Mouse (Mus musculus) kidney, embryonic 15.5 days (tissue): ENCODE measurements around the gene Cpm. TPM values are rescaled to one million over a fixed set of nuclear protein-coding genes. Genes with fewer than 3 reads are reported as not detected.

Experiments
- ATAC-seq: fragments of 200-750 bp; cut with Nextera tagmentation; replicated peaks from 2 replicates; pipeline ENCODE4 v1.8.0; 2017; ENCODE audit warnings: moderate TSS enrichment; ENCODE audit not compliant: low FRiP score
- H3K27ac ChIP-seq: fragments of 300-500 bp; sonication (generic); 2 replicates; pipeline ENCODE4 v1.5.1; 2015; ENCODE audit warnings: mild to moderate bottlenecking, inconsistent platforms
- H3K27me3 ChIP-seq: fragments of 300-500 bp; sonication (generic); 2 replicates; pipeline ENCODE4 v1.6.1; 2015; ENCODE audit warnings: inconsistent platforms
- H3K36me3 ChIP-seq: fragments of 300-500 bp; sonication (generic); 2 replicates; pipeline ENCODE4 v1.6.1; 2015; ENCODE audit warnings: inconsistent platforms
- H3K4me1 ChIP-seq: fragments of 300-500 bp; sonication (generic); 2 replicates; pipeline ENCODE4 v1.6.1; 2015; ENCODE audit warnings: inconsistent platforms
- H3K4me2 ChIP-seq: fragments of 300-500 bp; sonication (generic); 2 replicates; pipeline ENCODE4 v1.6.1; 2015; ENCODE audit warnings: moderate library complexity, mild to moderate bottlenecking, inconsistent platforms
- H3K4me3 ChIP-seq: fragments of 300-500 bp; sonication (generic); replicated peaks from 2 replicates; pipeline ENCODE4 v1.5.1; 2015; ENCODE audit warnings: mild to moderate bottlenecking, inconsistent platforms
- H3K9ac ChIP-seq: fragments of 300-500 bp; sonication (generic); 2 replicates; pipeline ENCODE4 v1.6.1; 2015; ENCODE audit warnings: mild to moderate bottlenecking, inconsistent platforms
- H3K9me3 ChIP-seq: fragments of 300-500 bp; sonication (generic); replicated peaks from 2 replicates; pipeline ENCODE4 v1.6.1; 2016; ENCODE audit warnings: inconsistent platforms
- WGBS: fragments of 180-500 bp; shearing (Covaris S2); methylation state at CpG from one replicate; pipeline ENCODE4 v1.1.7; 2015; ENCODE audit warnings: mixed read lengths; 5-methylcytosine and 5-hydroxymethylcytosine counted together
- polyA plus RNA-seq: library from polyadenylated mRNA; unstranded; fragments of >200 nt; fragmentation: Nextera tagmentation; extraction: Ambion mirVana; gene quantifications from 2 replicates; pipeline ENCODE4 v1.2.1, GENCODE M21; 2015

The Cpm gene
- polyA plus RNA-seq, 1 experiment from 2014 or later, result 31.5 TPM

DNA sequence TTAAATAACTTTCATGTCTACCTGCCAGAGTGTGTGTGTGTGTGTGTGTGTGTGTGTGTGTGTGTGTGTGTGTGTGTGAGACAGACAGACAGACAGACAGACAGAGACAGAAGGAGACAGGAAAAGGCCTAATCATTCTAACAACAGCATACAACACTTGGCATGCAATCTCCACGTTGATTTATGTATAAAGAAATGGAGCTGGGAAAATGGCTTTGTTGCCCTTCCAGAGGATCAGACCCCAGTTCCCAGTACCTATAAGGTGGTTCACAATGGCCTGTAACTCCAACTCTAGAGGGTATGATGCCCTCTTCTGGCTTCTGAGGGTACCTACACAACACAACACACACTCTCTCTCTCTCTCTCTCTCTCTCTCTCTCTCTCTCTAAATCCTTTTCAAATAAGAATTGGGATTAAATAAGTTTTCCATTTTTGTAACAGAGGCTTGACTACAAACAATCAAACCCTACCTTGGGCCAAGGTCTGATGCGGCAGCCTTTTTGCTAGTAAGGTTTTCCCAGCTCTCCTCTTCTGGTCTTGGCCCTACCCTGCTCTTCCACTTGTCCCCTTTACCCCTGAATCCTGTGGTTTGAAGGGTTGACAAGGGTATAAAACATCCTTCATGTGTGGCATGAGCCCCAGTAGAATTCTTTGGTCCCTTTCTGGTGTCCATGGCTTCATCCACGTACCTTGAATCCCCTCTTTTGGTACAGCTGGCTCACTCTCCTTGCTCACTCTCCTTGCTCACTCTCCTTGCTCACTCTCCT lies 6.7 kb downstream of the Cpm start:
- H3K4me2 ChIP-seq, result no peak overlapping the region
- H3K4me3 ChIP-seq, result no peak overlapping the region
- H3K4me1 ChIP-seq, result peaks cover 15% of the 10 kb centered on the region
- no peak overlapping the region for H3K27ac ChIP-seq
- no peaks in the 10 kb centered on the region for H3K9me3 ChIP-seq
- no peak for ATAC-seq
- WGBS, result 89% methylated on average over 3 of the region's 3 CpGs
- peaks cover under 1% of the 10 kb centered on the region for H3K27me3 ChIP-seq
- no peak overlapping the region for H3K9ac ChIP-seq
- H3K36me3 ChIP-seq, result no peaks in the 10 kb centered on the region

DNA sequence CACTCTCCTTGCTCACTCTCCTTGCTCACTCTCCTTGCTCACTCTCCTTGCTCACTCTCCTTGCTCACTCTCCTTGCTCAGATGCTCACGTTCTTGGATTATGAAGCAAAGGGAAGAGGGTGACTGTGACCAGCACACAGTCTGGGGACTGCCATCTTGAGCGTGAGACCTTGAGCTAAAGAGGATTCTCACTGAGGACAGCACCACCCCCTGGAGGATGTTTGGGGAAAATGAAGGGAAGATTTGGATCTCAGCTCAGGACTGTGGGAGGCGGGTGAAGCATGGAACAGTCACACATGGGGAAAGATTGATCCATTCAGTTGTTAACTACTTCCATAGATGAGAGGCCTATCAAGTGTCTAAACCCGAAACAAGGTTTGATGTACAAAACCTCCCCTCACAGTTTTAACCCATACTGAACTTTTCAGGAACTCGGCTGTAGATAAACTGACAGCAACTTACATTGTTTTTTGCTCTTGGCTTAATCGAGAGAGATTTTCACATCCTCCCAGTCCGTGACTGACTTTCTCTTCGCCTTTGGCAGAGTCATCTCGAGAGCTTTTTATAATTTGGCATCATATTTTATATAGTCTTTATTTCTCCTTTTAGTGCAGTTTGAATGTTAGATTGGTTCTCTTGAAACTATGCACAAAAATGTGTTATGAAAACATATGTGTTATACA lies 7.9 kb downstream of the Cpm start:
- Histone ChIP-seq H3K27me3 (no peaks in the 10 kb centered on the region), H3K27ac (no peak overlapping the region), H3K4me2 (no peak overlapping the region), H3K4me1 (peaks cover 17% of the 10 kb centered on the region), H3K9ac (no peak overlapping the region), H3K9me3 (no peaks in the 10 kb centered on the region), H3K36me3 (no peaks in the 10 kb centered on the region), H3K4me3 (no peak overlapping the region)
- 71% methylated on average over 9 of the region's 9 CpGs for WGBS
- ATAC-seq, result no peak

DNA sequence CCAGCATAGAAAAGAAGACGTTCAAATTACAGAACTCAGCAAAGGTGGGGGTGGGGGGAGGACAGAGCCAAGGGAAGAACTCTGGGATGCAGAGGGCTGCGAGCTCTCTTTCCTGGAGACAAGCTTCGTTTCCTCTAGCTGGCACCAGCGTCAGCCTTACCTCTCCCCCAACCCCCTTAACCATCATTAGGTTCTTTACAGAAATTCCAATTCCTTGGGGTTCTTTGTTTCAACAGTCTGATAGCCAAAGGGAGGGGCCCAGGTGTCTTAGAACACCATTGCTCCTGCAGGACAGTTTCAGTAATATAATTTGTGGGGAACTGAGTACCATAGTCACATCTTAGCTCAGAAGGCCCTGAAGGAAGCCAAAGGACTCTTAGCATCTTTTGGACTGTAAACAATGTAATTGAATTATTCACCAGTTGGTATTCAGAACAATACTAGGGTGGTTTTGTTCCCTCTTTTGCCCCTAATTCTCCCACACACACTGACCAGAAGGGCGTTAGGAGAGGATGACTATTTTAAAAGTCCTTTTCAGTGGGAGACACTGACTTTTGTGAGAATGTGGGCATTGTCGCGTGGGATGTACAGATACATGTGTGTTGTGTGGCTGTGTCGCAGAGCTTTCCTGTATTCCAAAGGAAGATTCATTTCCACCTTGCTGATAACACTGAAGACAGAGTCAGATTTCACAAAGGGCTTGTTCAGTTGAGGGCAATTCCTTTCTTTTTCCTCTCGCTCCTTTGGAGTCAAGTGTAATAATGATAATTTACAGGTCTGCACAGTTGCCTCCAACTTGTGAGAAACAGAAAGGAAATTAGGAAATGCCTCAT lies 8.7 kb downstream of the Cpm start:
- Histone ChIP-seq H3K27me3 (no peaks in the 10 kb centered on the region), H3K9me3 (no peaks in the 10 kb centered on the region), H3K9ac (no peak overlapping the region), H3K4me1 (peaks cover 17% of the 10 kb centered on the region), H3K27ac (no peak overlapping the region), H3K36me3 (no peaks in the 10 kb centered on the region), H3K4me3 (no peak overlapping the region), H3K4me2 (no peak overlapping the region)
- WGBS, result 64% methylated on average over 9 of the region's 9 CpGs
- no peak for ATAC-seq

DNA sequence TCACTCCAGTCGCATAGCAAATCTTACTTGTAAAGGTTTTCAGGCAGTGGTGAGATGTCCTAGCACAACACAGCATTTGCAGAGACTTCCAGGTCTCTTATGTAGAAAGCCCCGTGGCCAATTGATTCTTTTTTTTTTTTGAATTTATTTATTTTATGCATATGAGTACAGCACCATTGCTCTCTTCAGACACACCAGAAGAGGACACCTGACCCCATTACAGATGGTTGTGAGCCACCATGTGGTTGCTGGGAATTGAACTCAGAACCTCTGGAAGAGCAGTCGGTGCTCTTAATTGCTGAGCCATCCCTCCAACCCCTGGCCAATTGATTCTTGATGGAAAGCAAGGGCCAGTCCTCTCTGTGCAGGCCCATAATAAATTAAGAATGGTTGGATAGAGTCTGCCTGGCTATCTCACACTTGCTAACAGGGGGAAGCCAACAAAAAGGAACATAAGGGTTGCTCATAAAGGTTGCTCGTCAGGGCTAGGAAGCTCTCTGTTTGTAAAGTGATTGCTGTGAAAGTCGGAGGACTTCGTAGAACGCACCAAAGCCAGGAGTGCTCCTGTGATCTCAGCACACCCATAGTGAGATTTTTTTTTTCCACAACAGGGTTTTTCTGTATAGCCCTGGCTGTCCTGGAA lies 9.4 kb downstream of the Cpm start:
- no peaks in the 10 kb centered on the region for H3K27me3 ChIP-seq

DNA sequence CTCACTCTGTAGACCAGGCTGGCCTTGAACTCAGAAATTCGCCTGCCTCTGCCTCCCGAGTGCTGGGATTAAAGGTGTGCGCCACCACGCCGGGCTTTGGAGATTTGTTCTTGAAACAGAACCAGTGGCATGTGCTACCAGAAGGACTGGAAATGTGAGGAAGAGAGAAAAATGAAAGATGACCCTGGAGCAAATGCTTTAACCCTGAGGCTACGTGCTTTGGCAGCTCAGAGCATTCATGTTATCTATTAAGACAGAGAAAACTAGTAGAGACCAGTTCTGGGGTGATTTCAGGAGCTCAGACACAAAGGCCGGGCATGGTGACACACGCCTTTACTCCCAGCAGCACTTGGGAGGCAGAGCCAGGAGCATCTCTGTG lies 9.9 kb downstream of the Cpm start:
- H3K4me2 ChIP-seq, result no peak overlapping the region
- 89% methylated on average over 8 of the region's 8 CpGs for WGBS
- H3K27ac ChIP-seq, result no peak overlapping the region
- no peak overlapping the region for H3K4me3 ChIP-seq
- H3K9ac ChIP-seq, result no peak overlapping the region
- H3K36me3 ChIP-seq, result no peaks in the 10 kb centered on the region
- H3K9me3 ChIP-seq, result no peaks in the 10 kb centered on the region
- ATAC-seq, result no peak
- H3K27me3 ChIP-seq, result no peaks in the 10 kb centered on the region
- H3K4me1 ChIP-seq, result peaks cover 19% of the 10 kb centered on the region

More for the DNA sequence above, 9.4 kb downstream of the Cpm start:
- WGBS, result 79% methylated on average over 7 of the region's 7 CpGs
- Histone ChIP-seq H3K4me2 (no peak overlapping the region), H3K27ac (no peak overlapping the region), H3K4me1 (peaks cover 17% of the 10 kb centered on the region), H3K4me3 (no peak overlapping the region), H3K9me3 (no peaks in the 10 kb centered on the region), H3K36me3 (no peaks in the 10 kb centered on the region), H3K9ac (no peak overlapping the region)
- no peak for ATAC-seq

DNA sequence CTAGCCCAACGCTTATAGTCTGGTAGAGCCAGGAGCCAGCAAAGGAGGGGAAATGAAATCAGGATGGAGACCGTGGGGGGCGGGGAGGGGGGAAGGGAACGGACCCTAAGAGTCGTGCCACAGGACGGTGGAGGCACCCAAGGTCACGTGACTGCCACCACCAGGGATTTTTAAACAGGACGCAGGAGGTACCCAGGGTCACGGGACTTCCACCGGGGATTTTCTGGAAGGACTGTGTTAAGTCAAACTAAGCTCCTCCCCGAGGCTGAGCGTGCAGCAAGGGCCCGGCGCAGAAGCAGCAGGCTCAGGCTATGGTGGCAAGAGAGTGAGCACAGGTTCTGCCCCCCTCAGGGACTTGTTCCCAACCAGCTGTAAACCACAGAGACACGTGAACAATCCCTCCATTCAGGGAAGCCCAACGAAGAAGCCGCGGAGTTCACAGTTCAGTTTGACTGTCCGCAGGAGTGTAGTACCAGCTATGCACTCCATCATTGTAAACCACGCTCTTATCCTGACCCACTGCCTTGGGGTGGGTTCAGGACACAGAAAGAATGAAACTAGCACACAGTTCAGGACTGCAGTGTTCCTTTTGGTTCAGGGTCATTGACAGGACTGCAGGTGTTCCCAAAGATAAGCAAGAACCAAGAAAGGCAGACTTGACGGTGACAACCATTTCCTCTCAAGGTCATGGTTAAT lies 10.7 kb downstream of the Cpm start:
- Histone ChIP-seq H3K9me3 (no peaks in the 10 kb centered on the region), H3K27me3 (no peaks in the 10 kb centered on the region), H3K4me1 (peaks cover 22% of the 10 kb centered on the region), H3K36me3 (no peaks in the 10 kb centered on the region), H3K4me2 (no peak overlapping the region), H3K9ac (no peak overlapping the region), H3K4me3 (no peak overlapping the region), H3K27ac (no peak overlapping the region)
- ATAC-seq, result peak; percentile 49; the same call in 1 of the 2 replicates
- WGBS, result 53% methylated on average over 21 of the region's 21 CpGs

DNA sequence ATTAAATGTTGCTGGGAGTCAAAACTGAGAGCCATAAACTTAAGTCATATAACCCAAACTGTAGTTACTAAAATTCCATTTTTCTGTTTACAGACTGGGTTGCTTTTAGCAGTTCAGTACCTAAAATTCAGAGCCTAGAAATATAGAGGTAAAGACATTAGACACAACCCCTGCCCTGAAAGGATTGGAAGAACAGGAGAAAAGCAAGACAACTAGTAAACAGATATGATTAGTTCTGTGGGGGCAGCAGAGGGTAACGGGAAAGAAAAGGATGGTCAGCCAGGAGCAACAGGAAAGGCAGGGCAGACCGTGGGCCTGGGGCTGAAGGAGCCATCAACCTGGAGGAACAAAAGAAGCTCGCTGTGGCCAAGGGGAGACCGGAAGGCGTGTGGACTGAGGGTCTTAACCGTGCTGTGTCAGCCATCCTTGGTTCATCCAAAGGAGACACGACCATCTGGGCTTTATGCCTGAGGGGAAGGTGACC lies 11.3 kb downstream of the Cpm start:
- H3K4me1 ChIP-seq, result peaks cover 22% of the 10 kb centered on the region
- WGBS, result 69% methylated on average over 7 of the region's 7 CpGs
- no peak overlapping the region for H3K4me3 ChIP-seq
- no peaks in the 10 kb centered on the region for H3K27me3 ChIP-seq
- H3K4me2 ChIP-seq, result no peak overlapping the region
- no peak for ATAC-seq
- H3K36me3 ChIP-seq, result no peaks in the 10 kb centered on the region
- H3K9me3 ChIP-seq, result no peaks in the 10 kb centered on the region
- H3K27ac ChIP-seq, result no peak overlapping the region
- no peak overlapping the region for H3K9ac ChIP-seq

DNA sequence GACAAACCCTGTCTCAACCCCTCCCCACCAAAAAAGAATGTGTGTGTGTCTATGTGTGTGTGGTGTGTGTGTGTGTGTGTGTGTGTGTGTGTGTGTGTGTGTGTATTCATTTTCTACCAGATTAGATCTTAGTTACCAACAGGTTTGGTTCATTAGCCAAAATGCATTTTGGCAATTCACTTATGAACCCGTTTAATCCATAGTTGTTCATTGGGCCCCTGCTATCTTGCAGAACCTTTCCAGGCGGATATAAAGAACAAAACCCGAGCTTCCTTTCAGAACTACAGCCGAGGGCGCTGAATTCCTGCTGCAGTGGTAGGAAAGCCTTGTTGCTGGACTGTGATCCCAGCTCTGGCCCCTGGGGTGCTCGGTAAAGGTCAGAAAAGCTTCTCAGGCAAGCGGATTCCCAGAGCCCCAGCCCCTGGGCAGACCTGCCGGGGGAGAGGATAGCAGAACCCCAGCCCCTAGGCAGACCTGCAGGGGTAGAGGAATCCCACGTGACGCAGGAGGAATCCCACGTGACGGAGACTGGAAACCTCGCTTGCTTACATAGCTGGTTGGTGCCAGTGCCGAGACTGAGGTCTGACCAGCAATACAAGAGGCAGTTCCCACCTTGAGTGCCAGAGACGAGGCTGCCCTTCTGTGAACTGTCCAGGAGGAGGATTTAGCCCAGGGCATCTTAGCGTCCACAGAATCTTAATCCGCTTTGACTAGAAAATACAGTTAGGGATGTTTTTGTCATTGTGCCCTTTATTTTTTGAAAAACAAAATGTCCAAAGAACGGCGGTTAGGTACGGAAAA lies 12.3 kb downstream of the Cpm start:
- Histone ChIP-seq H3K4me3 (no peak overlapping the region), H3K27ac (no peak overlapping the region), H3K9me3 (no peaks in the 10 kb centered on the region), H3K4me2 (no peak overlapping the region), H3K4me1 (peaks cover 22% of the 10 kb centered on the region), H3K27me3 (no peaks in the 10 kb centered on the region), H3K9ac (no peak overlapping the region), H3K36me3 (no peaks in the 10 kb centered on the region)
- ATAC-seq, result no peak
- WGBS, result 69% methylated on average over 20 of the region's 20 CpGs

DNA sequence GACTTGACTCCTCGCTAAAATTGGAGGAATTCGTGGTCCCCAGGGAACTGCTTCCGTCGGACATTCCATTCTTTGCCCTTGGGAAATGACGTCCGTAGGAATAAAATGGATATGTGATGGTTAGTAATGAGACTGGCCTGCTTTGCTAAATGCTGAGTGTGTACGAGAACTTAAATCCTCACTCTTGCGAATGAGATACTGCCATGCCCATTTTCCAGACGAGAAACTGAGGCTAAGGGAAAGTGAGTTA lies 12.8 kb downstream of the Cpm start:
- no peak for ATAC-seq
- Histone ChIP-seq H3K4me2 (no peak overlapping the region), H3K9ac (no peak overlapping the region), H3K4me3 (no peak overlapping the region), H3K27me3 (no peaks in the 10 kb centered on the region), H3K9me3 (no peaks in the 10 kb centered on the region), H3K36me3 (no peaks in the 10 kb centered on the region), H3K27ac (no peak overlapping the region), H3K4me1 (peaks cover 27% of the 10 kb centered on the region)
- 86% methylated on average over 9 of the region's 9 CpGs for WGBS

DNA sequence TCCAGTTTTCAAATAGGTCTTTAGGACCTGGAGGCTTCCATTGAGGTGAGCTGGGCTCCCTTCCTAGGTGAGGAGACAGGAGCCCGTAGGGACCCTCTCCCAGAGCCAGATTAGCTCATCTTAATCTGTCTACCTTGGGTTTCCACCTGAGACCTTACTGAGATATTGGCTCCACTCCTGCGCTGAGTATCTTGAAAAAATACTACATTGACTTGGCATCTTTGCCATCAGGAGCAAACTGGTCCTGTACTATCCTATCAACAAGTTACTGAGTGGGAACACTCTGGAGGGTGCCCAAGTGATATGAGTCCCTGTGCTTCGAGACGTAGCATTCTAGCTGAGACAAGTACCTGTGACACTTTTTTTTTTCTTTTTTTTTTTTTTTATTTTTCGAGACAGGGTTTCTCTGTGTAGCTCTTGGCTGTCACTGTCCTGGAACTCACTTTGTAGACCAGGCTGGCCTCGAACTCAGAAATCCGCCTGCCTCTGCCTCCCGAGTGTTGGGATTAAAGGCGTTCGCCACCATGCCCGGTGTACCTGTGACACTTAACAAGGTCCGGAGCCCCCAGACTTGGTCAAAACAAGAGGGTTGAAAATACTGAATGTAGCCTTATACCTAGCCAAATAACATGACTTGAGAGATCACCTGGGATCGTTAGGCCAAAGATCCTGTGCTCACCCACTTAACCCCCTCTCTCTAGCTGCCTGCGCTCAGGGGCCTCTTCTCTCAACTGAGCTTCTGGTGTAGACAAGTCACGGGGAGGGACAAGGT lies 13.4 kb downstream of the Cpm start:
- 93% methylated on average over 15 of the region's 15 CpGs for WGBS
- H3K27ac ChIP-seq, result no peak overlapping the region
- H3K4me1 ChIP-seq, result peaks cover 33% of the 10 kb centered on the region

More for the DNA sequence above, 13.4 kb downstream of the Cpm start:
- H3K9me3 ChIP-seq, result no peaks in the 10 kb centered on the region
- H3K27me3 ChIP-seq, result no peaks in the 10 kb centered on the region
- H3K4me3 ChIP-seq, result no peak overlapping the region
- H3K36me3 ChIP-seq, result no peaks in the 10 kb centered on the region
- H3K4me2 ChIP-seq, result no peak overlapping the region
- H3K9ac ChIP-seq, result no peak overlapping the region
- no peak for ATAC-seq
